Mouse (Mus musculus) heart, embryonic 10.5 days (tissue): Measurements from ENCODE around the gene Zfp90. TPM values are rescaled to one million over a fixed set of nuclear protein-coding genes. Genes with fewer than 3 reads are reported as not detected.

Experiments
- DNase-seq: peaks from one replicate; pipeline ENCODE4 v3.0.0-alpha.2; 2017; ENCODE audit warnings: low spot score
- H3K27ac ChIP-seq: fragments of 300-500 bp; sonication (generic); 2 replicates; pipeline ENCODE4 v1.5.1; 2016; ENCODE audit warnings: mild to moderate bottlenecking
- H3K27me3 ChIP-seq: fragments of 300-500 bp; sonication (generic); 2 replicates; pipeline ENCODE4 v1.6.1; 2016; ENCODE audit warnings: mild to moderate bottlenecking; ENCODE audit not compliant: poor library complexity, insufficient read depth, severe bottlenecking
- H3K36me3 ChIP-seq: fragments of 300-500 bp; sonication (generic); 2 replicates; pipeline ENCODE4 v1.6.1; 2016; ENCODE audit warnings: mild to moderate bottlenecking, moderate library complexity
- H3K4me1 ChIP-seq: fragments of 300-500 bp; sonication (generic); 2 replicates; pipeline ENCODE4 v1.6.1; 2016; ENCODE audit warnings: mild to moderate bottlenecking
- H3K4me3 ChIP-seq: fragments of 300-500 bp; sonication (generic); 2 replicates; pipeline ENCODE4 v1.5.1; 2016; ENCODE audit warnings: mild to moderate bottlenecking, moderate library complexity
- H3K9me3 ChIP-seq: fragments of 300-500 bp; sonication (generic); 2 replicates; pipeline ENCODE4 v1.6.1; 2016; ENCODE audit warnings: mild to moderate bottlenecking, moderate library complexity
- WGBS: fragments of 180-500 bp; shearing (Covaris S2); methylation state at CpG from one replicate; pipeline ENCODE4 v1.1.7; 2016; 5-methylcytosine and 5-hydroxymethylcytosine counted together
- polyA plus RNA-seq: library from polyadenylated mRNA; unstranded; fragments of >200 nt; fragmentation: Nextera tagmentation; extraction: Ambion mirVana; gene quantifications from 2 replicates; pipeline ENCODE4 v1.2.1, GENCODE M21; 2016

The Zfp90 gene
- polyA plus RNA-seq, 1 experiment from 2014 or later: 19.3 TPM

DNA sequence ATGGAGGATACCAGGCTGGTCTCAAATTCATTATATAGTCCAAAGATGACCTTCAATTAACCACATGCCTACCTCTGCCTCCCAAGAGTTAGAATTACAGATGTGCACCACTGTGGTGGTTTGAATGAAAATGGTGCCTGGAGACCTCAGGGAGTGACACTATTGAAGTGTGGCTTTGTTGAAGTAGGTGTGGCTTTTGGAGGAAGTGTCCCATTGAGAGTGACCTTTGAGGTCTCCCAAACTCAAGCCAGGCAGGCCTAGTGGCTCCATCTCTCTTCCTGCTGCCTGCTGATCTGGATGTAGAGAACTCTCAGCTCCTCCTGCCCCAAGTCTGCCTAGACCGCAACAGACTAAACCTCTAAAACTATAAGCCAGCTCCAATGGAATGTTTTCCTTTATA is 27.6 kb downstream of the Zfp90 start:
- Histone ChIP-seq H3K27ac (no peak overlapping the region), H3K27me3 (no peaks in the 10 kb centered on the region), H3K4me3 (no peak overlapping the region), H3K9me3 (no peaks in the 10 kb centered on the region), H3K4me1 (0 out of 2 replicates have a peak, but pooled peaks cover 4% of the 10 kb centered on the region), H3K36me3 (no peaks in the 10 kb centered on the region)
- no peak for DNase-seq
- WGBS: 90% methylated on average over 1 of the region's 1 CpGs

DNA sequence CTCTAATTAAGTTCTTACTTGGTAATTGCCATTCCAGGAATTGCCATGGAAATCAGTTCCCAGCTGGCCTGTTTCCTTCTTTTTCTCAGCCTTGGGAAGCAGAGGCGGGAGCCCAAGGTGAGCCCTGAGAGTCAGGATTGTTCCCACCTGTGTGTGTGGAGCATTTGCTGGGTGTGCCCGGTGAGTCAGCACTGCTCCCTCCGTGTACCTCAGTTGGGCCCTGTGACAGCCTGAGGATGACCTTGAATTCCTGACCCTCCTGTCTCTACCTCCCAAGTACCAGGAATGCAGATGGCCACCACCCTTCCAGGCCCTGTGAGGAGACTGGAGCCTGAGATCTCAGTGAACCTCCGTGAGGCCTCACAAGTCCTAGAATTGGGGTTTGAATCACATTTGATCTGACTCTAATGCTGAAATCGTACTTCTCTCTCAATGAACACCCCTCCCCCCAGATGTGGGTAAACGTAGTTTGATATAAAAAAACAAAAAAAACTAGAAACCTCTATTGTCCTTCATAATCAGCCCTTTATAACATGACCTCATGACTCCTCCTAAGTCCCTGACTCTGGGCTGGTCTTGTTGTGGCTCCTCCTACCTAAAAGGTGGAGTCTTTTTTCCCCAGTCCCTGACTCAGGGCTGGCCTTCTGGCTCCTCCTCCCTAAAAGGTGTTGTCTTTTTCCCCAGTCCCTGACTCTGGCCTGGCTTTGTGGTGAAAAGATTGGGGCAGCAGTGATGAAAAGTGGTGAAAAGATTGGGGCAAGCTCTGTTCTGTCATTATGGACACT is 36.4 kb downstream of the Zfp90 start:
- H3K4me3 ChIP-seq: no peak overlapping the region
- H3K27me3 ChIP-seq: no peaks in the 10 kb centered on the region
- H3K9me3 ChIP-seq: no peaks in the 10 kb centered on the region
- H3K36me3 ChIP-seq: no peaks in the 10 kb centered on the region
- no peak for DNase-seq
- H3K27ac ChIP-seq: 0 out of 2 replicates have a peak overlapping the region, but pooled peaks have one; percentile 6
- H3K4me1 ChIP-seq: peaks cover 3% of the 10 kb centered on the region; the same call in 1 of the 2 replicates
- WGBS: 77% methylated on average over 6 of the region's 6 CpGs

DNA sequence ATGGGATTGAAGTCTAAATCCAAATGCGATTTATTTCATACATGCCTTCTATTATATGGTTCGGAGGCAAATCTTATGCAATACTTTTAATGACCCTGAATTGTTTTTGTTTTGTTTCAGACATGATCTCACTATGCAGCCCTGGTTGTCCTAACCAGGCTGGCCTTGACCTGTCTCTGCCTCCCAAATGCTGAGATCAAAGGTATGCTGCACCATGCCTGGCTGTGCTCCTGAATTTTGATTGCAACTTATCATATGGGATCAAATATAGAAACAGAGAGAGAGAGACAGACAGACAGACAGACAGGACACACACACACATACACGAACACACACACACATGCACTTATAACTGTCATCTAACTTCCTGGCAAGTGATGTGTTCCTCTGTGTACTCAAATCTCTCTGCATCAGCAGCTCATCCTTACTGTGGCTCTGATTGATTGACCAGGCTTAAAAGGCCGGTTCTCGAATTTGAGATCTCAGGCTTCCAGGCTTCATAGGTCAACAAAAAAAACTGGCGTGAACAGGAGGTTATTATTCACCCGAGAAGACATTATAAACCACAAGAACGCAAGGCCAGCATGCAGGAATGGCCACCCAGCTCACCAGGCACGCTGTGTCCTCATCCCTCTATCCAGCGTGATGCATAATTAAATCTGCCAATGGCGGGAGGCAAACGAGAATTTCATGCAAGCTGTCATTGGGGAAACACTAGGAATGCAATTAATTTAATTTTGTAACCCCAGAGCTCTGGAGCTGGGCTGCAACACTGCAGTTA is 37.8 kb downstream of the Zfp90 start:
- Histone ChIP-seq H3K9me3 (no peaks in the 10 kb centered on the region), H3K36me3 (no peaks in the 10 kb centered on the region), H3K27me3 (no peaks in the 10 kb centered on the region), H3K4me3 (no peak overlapping the region), H3K4me1 (peaks cover 3% of the 10 kb centered on the region; the same call in 1 of the 2 replicates), H3K27ac (no peak overlapping the region)
- WGBS: 79% methylated on average over 12 of the region's 12 CpGs
- DNase-seq: no peak

DNA sequence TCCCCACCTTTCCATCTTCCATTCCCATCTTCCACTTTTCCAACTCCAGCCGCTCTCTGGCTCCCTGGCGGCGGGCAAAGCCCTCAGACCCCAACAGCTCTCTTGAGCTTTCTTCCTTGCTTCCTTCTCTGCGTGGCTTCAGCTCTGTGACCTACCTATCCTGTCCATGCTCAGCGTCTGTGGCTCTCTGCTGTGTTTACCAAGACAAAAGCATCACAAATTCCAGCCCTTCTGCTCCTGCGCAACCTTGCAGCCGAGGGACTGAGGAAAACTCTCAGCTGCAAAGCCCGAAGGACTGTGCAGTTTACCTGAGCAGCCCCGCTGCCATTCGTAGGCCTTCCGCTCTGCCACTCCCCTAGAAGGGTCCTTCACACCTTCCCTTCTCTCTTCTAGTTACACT is 38.9 kb downstream of the Zfp90 start:
- WGBS: 71% methylated on average over 11 of the region's 11 CpGs
- H3K27ac ChIP-seq: no peak overlapping the region
- peaks cover 3% of the 10 kb centered on the region; the same call in 1 of the 2 replicates for H3K4me1 ChIP-seq
- H3K9me3 ChIP-seq: no peaks in the 10 kb centered on the region
- no peak for DNase-seq
- H3K36me3 ChIP-seq: no peaks in the 10 kb centered on the region
- H3K4me3 ChIP-seq: no peak overlapping the region
- H3K27me3 ChIP-seq: no peaks in the 10 kb centered on the region

DNA sequence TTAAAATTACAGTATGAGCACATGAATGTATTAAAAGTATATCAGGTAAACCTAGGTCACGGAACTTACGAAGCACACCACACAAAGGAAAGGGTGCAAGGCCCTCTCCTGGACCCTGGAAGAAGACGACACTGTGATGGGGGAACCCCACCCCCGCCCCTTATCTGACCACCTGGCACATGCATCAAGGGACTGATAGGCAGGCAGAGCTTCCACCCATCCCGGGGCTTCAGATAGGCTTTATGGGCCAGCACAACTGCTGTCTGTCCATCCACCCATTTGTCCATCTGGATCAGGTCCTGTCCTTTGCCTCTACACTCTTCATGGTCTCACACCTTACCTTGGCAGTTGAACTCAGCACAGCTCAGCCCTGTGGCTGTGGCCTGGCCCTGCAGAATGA is 47.0 kb downstream of the Zfp90 start:
- Histone ChIP-seq H3K4me3 (no peak overlapping the region), H3K36me3 (no peaks in the 10 kb centered on the region), H3K27ac (peak overlapping the region; percentile 65), H3K27me3 (no peaks in the 10 kb centered on the region), H3K9me3 (no peaks in the 10 kb centered on the region), H3K4me1 (peaks cover 20% of the 10 kb centered on the region)
- WGBS: 46% methylated on average over 5 of the region's 5 CpGs
- no peak for DNase-seq

DNA sequence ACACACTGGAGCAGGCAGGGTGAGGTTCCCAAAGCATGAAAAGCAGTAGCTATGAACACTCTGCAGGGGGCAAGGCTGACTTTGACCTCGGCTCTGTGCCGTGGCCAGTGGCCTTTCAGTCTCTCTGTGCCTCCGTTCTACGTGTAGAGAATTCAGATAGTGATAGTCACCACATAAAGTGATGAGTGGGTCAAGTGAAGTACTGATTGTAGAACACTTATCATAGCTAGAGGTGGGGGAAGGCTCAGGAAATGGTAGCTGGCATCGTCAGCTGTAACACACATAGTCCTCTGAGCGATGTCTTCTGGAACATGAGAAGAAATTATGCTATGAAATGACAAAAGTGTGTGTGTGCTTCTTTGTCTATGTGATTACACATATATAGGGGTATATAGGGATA is 48.7 kb downstream of the Zfp90 start:
- no peak for DNase-seq
- 45% methylated on average over 6 of the region's 6 CpGs for whole genome bisulfite sequencing
- H3K27ac ChIP-seq: no peak overlapping the region

DNA sequence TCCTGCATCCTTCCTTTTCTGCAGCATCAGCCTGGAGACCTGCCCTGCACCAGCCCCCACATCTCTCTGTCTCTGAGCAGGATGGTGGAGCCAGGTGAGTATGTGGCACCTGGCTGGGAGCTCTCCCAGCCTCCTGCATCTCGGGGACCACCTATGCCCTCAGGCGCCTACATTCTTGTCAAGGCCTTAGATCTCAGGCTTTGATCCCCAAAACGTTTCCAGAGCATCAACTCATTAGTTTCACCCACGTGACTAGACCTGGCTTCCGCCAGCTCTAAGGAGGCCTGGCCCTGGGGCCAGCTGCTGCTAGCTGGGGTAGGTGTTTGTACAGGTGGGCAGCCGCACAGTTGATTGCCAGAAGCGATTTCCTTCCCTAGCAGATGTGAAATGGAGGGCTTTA is 54.4 kb downstream of the Zfp90 start:
- H3K9me3 ChIP-seq: no peaks in the 10 kb centered on the region
- no peaks in the 10 kb centered on the region for H3K27me3 ChIP-seq
- 57% methylated on average over 7 of the region's 7 CpGs for WGBS
- no peaks in the 10 kb centered on the region for H3K36me3 ChIP-seq
- H3K4me1 ChIP-seq: no peaks in the 10 kb centered on the region
- no peak for DNase-seq
- H3K27ac ChIP-seq: no peak overlapping the region
- no peak overlapping the region for H3K4me3 ChIP-seq

More for the DNA sequence above, 48.7 kb downstream of the Zfp90 start:
- H3K36me3 ChIP-seq: no peaks in the 10 kb centered on the region
- no peaks in the 10 kb centered on the region for H3K9me3 ChIP-seq
- H3K4me1 ChIP-seq: peaks cover 20% of the 10 kb centered on the region
- H3K4me3 ChIP-seq: no peak overlapping the region
- H3K27me3 ChIP-seq: no peaks in the 10 kb centered on the region

DNA sequence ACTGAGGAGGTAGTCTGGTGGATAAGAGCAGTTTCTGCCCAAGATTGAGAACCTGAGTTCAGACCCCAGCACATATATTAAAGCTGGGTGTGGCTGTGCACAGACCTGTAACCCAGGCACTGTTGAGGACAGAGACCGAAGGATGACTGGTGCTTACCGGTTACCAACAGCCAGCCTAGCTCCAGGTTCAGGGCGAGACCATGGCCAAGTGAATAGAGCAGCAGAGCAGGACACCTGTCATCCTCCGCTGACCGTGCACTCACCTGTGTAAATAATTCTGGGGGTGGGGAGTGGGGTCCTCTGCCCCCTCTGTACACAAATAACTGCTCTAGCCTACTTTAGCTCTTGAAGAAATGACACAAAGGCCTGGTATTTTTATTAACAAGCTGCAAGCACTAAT is 58.9 kb downstream of the Zfp90 start:
- no peaks in the 10 kb centered on the region for H3K4me1 ChIP-seq
- 88% methylated on average over 5 of the region's 5 CpGs for WGBS
- H3K4me3 ChIP-seq: no peak overlapping the region
- no peaks in the 10 kb centered on the region for H3K36me3 ChIP-seq
- no peak overlapping the region for H3K27ac ChIP-seq
- no peaks in the 10 kb centered on the region for H3K27me3 ChIP-seq
- no peak for DNase-seq
- no peaks in the 10 kb centered on the region for H3K9me3 ChIP-seq

Other genes starting within 250 kb of the Zfp90 start
- gene Slc7a6, start 246.5 kb upstream of the Zfp90 start, polyA plus RNA-seq: 47.3 and 67.8 TPM in 2 replicates
- gene Slc7a6os, start 204.4 kb upstream of the Zfp90 start, polyA plus RNA-seq: 24.1 and 38.1 TPM in 2 replicates
- 59.7 and 63.9 TPM in 2 replicates for gene Prmt7, start 204.4 kb upstream of the Zfp90 start, polyA plus RNA-seq
- gene Smpd3, start 77.3 kb upstream of the Zfp90 start, polyA plus RNA-seq: 3.8 and 4.4 TPM in 2 replicates
- not detected in 2 replicates for gene 6030452D12Rik, start 85.2 kb downstream of the Zfp90 start, polyA plus RNA-seq
- 31.2 and 37.7 TPM in 2 replicates for gene Cdh3, start 95.6 kb downstream of the Zfp90 start, polyA plus RNA-seq
- 4.9 and 6.8 TPM in 2 replicates for gene Gm10073, start 158.1 kb downstream of the Zfp90 start, polyA plus RNA-seq
- gene Cdh1, start 188.0 kb downstream of the Zfp90 start, polyA plus RNA-seq: 3.3 and 11.4 TPM in 2 replicates